Mouse (Mus musculus): ENCODE data around the gene Sntb2.

GRCm38 (mm10) chr8:106892806-106893451, 42.6 kb upstream of the Sntb2 start:
- no peak for TF ChIP-seq KAT2A (IDR thresholded peaks at IDR 0.05; ENCODE audit: insufficient replicate concordance, low read length)
- TF ChIP-seq CTCF (conservative IDR thresholded peaks at IDR 0.05 in 1 of 2, IDR thresholded peaks at IDR 0.05 in 1 of 2; ENCODE audit: low read depth in 2 of 2, low read length in 2 of 2), result no peak
- TF ChIP-seq CHD2 (IDR thresholded peaks at IDR 0.05; ENCODE audit: low read length), result no peak; the same call in 1 of the 2 replicates
- no peak for TF ChIP-seq ZNF384 (IDR thresholded peaks at IDR 0.05; ENCODE audit: low read depth, low read length)
- TF ChIP-seq ZC3H11A (IDR thresholded peaks at IDR 0.05; ENCODE audit: low read depth, low read length), result no peak
- no peak for TF ChIP-seq ETS1 (conservative IDR thresholded peaks at IDR 0.05; ENCODE audit: low read depth, low read length)
- TF ChIP-seq POLR2A (IDR thresholded peaks at IDR 0.05; ENCODE audit: low read depth, low read length), result no peak
- no peak for TF ChIP-seq NRF1 (IDR thresholded peaks at IDR 0.05; ENCODE audit: low read depth, low read length)
- TF ChIP-seq TBP (conservative IDR thresholded peaks at IDR 0.05; ENCODE audit: low read depth, low read length), result no peak

Data from CH12.LX (cell line).